Comparison of ENCODE assay signal across 22 mouse cellular contexts in genomic region chr15:68387349-68388065, GRCm38 (mm10).
DNase-seq lines count a peak whose midpoint lies in the region; ATAC-seq and TF ChIP-seq lines count a peak whose summit lies in the region.
"Had no signal": no experiment of that assay in that cellular context is flagged by ENCODE, and none has a peak within 500 bp of the region (broad histone marks: within the 10 kb centered on the region; RNA-seq: fewer than 3 reads in every experiment).

No protein-coding gene starts in this region.

- no peak overlapping the region for H3K4me3 ChIP-seq in heart, embryonic 10.5 days
- no peak overlapping the region for H3K4me3 ChIP-seq in lung, postnatal 0 days (ENCODE audit: low read depth, low read length)
- H3K4me3 ChIP-seq in kidney, embryonic 16.5 days (ENCODE audit: low read length): no peak overlapping the region
- H3K4me3 ChIP-seq: embryonic facial prominence, embryonic 12.5 days; embryonic facial prominence, embryonic 15.5 days; heart, adult 2 months; hindbrain, embryonic 12.5 days; hindbrain, embryonic 15.5 days had no signal

- ATAC-seq in lung, postnatal 0 days: peak; percentile 63
- ATAC-seq in kidney, embryonic 16.5 days (ENCODE audit: low FRiP score, low TSS enrichment): no peak
- ATAC-seq: forebrain, embryonic 14.5 days; forebrain, postnatal 0 days had no signal

- no peaks in the 10 kb centered on the region for H3K9me3 ChIP-seq in heart, embryonic 10.5 days
- H3K9me3 ChIP-seq in lung, postnatal 0 days (ENCODE audit: low read length): no peaks in the 10 kb centered on the region
- H3K9me3 ChIP-seq in kidney, embryonic 16.5 days (ENCODE audit: low read length): no peaks in the 10 kb centered on the region
- H3K9me3 ChIP-seq: embryonic facial prominence, embryonic 12.5 days; embryonic facial prominence, embryonic 15.5 days; hindbrain, embryonic 12.5 days; hindbrain, embryonic 15.5 days had no signal

- H3K9ac ChIP-seq in lung, postnatal 0 days (replicated peaks; ENCODE audit: low read depth): no peak overlapping the region
- H3K9ac ChIP-seq in kidney, embryonic 16.5 days (replicated peaks; ENCODE audit: low read length): no peak overlapping the region
- H3K9ac ChIP-seq: embryonic facial prominence, embryonic 12.5 days; embryonic facial prominence, embryonic 15.5 days; forebrain, postnatal 0 days; hindbrain, embryonic 12.5 days; hindbrain, embryonic 15.5 days had no signal

- no peak for TF ChIP-seq CTCF in lung, postnatal 0 days (IDR thresholded peaks at IDR 0.05)

- H3K4me2 ChIP-seq in lung, postnatal 0 days (replicated peaks; ENCODE audit: low read depth, low read length): no peak overlapping the region
- H3K4me2 ChIP-seq in kidney, embryonic 16.5 days (replicated peaks; ENCODE audit: low read depth, low read length): no peak overlapping the region
- H3K4me2 ChIP-seq: embryonic facial prominence, embryonic 12.5 days; embryonic facial prominence, embryonic 15.5 days; heart, embryonic 11.5 days; hindbrain, embryonic 12.5 days; hindbrain, embryonic 15.5 days had no signal

- no peaks in the 10 kb centered on the region for H3K4me1 ChIP-seq in heart, embryonic 10.5 days
- no peaks in the 10 kb centered on the region for H3K4me1 ChIP-seq in lung, postnatal 0 days (ENCODE audit: insufficient read depth, low read depth, low read length)
- H3K4me1 ChIP-seq in kidney, embryonic 16.5 days (ENCODE audit: insufficient read depth, low read length): peaks cover 7% of the 10 kb centered on the region; the same call in 1 of the 2 replicates
- H3K4me1 ChIP-seq: embryonic facial prominence, embryonic 12.5 days; embryonic facial prominence, embryonic 15.5 days; hindbrain, embryonic 12.5 days; hindbrain, embryonic 15.5 days had no signal

- DNase-seq in heart, adult 11 months: peak; percentile 41
- DNase-seq in heart, embryonic 10.5 days (ENCODE audit: low spot score): no peak
- DNase-seq in lung, postnatal 0 days (ENCODE audit: low spot score): peak; percentile 64
- no peak for DNase-seq in lung, adult 18-20 months
- DNase-seq in kidney, postnatal 25 days: peak; percentile 7 to 53
- no peak for DNase-seq in thymus, postnatal 14 days
- no peak for DNase-seq in adrenal gland, postnatal 14 days
- DNase-seq: adrenal gland, adult 8-10 months; adrenal gland, postnatal 36 days; cerebellum, adult 18-20 months; cerebellum, adult 9-10 months; cerebellum, postnatal 14 days; forebrain, postnatal 0 days; gastrocnemius, postnatal 25 days; heart, adult 2 months had no signal

- WGBS in heart, embryonic 10.5 days: 76% methylated on average over 4 of the region's 4 CpGs
- WGBS in lung, postnatal 0 days: 67% methylated on average over 4 of the region's 4 CpGs
- WGBS in kidney, embryonic 16.5 days: 43% methylated on average over 4 of the region's 4 CpGs

- no peaks in the 10 kb centered on the region for H3K27me3 ChIP-seq in heart, embryonic 10.5 days (ENCODE audit: insufficient read depth, poor library complexity, severe bottlenecking)
- no peaks in the 10 kb centered on the region for H3K27me3 ChIP-seq in lung, postnatal 0 days (replicated peaks; ENCODE audit: insufficient read depth, low read length)
- no peaks in the 10 kb centered on the region for H3K27me3 ChIP-seq in kidney, embryonic 16.5 days (ENCODE audit: insufficient read depth, low read length)
- H3K27me3 ChIP-seq: embryonic facial prominence, embryonic 12.5 days; embryonic facial prominence, embryonic 15.5 days; hindbrain, embryonic 12.5 days; hindbrain, embryonic 15.5 days had no signal

- H3K36me3 ChIP-seq in heart, embryonic 10.5 days: no peaks in the 10 kb centered on the region
- H3K36me3 ChIP-seq in lung, postnatal 0 days (ENCODE audit: insufficient read depth, low read length): no peaks in the 10 kb centered on the region
- no peaks in the 10 kb centered on the region for H3K36me3 ChIP-seq in kidney, embryonic 16.5 days (ENCODE audit: insufficient read depth, low read length)
- H3K36me3 ChIP-seq: embryonic facial prominence, embryonic 12.5 days; embryonic facial prominence, embryonic 15.5 days; hindbrain, embryonic 12.5 days; hindbrain, embryonic 15.5 days had no signal

- H3K27ac ChIP-seq in heart, embryonic 10.5 days: no peak overlapping the region
- H3K27ac ChIP-seq in lung, postnatal 0 days (ENCODE audit: low read length): no peak overlapping the region
- H3K27ac ChIP-seq in kidney, embryonic 16.5 days (ENCODE audit: low read length): 0 out of 2 replicates have a peak overlapping the region, but pooled peaks have one; percentile 10
- H3K27ac ChIP-seq: embryonic facial prominence, embryonic 12.5 days; embryonic facial prominence, embryonic 15.5 days; heart, adult 2 months; hindbrain, embryonic 12.5 days; hindbrain, embryonic 15.5 days had no signal

- no peak for TF ChIP-seq EP300 in lung, postnatal 0 days (IDR thresholded peaks at IDR 0.05)

Comparison
In these comparisons a context has a peak if more than half of its experiments do, and no peak if none do; other contexts are left out.
1. DNase-seq: peak in heart, adult 11 months (single experiment), lung, postnatal 0 days (single experiment) and kidney, postnatal 25 days (2 of 2); none in heart, embryonic 10.5 days (single experiment), lung, adult 18-20 months (0 of 2), thymus, postnatal 14 days (single experiment) and adrenal gland, postnatal 14 days (single experiment).